Mouse (Mus musculus): ENCODE measurements around the gene Gm7075. TPM values are rescaled to one million over a fixed set of nuclear protein-coding genes. Genes with fewer than 3 reads are reported as not detected.

The Gm7075 gene
- polyA plus RNA-seq (2012; rRNA removed): not detected in 2 replicates

DNA sequence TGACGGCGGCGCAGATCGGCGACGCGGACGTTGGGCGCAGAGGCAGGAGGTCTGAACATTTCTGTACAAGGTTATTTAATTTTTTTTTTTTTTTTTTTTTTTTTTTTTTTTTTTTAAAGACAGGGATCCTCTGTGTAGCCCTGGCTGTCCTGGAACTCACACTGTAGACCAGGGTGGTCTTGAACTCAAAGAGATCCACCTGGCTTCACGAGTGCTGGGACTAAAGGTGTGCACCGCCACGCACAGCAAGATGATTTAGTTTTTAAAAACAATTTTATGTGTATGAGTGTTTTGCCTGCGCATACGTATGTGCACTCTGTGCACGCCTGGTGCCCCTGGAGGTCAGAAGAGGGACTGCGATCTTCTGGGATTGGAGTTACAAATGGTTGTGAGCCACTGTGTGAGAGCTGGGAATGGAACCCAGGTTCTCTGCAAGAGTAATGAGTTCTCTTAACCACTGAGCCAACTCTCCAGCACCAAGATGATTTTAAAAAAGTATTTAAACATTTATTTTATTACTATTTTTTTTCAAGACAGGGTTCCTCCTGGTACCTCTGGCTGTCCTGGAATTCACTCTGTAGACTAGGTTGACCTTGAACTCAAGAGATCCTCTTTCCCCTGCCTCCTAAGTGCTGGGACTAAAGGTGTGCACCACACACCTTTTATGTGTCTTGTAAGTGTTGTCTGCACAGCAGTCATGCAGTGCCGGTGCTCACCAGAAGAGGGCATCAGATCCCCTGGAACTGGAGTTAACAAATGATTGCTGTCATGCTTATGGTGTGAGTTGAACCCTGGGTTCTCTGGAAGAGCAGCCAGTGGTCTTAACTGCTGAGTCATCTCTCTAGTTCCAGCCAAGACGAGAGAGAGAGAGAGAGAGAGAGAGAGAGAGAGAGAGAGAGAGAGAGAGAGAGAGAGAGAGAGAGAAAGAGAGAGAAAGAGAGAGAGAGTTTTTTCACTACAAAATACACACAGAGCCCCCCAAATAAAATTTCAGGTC lies at the start of gene Gm7075:
Gm7075 (minus strand) TSS at position 51 of the 997 bp plus-strand sequence.

DNA sequence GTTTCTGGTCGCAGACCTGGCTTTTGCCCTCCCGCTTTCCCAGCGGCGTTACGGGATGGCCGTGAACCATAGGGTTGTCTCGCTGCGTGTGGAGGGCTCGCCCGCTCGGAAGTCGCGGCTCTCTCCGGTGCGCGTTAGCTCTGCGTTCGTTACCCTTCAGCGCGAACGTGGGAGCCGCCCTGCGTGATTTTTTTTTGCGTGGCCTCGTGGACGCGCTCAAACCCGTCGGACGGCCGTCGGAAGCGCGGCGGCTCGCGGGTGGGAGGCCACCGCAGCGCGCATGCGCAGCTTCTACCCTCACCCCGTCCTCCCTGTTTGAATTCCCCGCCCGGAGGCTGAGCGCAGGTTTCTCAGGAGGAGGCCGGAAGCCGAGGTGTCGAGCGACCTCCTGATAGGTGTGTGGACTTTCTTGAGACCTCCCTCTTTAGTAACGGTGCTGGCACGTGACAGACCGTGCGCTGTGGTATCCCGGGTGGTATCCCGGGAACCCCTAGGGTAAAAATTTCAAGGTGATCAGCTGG lies 8.3 kb upstream of the Gm7075 start, which contains the start of gene Ctnna3:
Ctnna3 (plus strand) TSS at position 314 of the 521 bp plus-strand sequence.

DNA sequence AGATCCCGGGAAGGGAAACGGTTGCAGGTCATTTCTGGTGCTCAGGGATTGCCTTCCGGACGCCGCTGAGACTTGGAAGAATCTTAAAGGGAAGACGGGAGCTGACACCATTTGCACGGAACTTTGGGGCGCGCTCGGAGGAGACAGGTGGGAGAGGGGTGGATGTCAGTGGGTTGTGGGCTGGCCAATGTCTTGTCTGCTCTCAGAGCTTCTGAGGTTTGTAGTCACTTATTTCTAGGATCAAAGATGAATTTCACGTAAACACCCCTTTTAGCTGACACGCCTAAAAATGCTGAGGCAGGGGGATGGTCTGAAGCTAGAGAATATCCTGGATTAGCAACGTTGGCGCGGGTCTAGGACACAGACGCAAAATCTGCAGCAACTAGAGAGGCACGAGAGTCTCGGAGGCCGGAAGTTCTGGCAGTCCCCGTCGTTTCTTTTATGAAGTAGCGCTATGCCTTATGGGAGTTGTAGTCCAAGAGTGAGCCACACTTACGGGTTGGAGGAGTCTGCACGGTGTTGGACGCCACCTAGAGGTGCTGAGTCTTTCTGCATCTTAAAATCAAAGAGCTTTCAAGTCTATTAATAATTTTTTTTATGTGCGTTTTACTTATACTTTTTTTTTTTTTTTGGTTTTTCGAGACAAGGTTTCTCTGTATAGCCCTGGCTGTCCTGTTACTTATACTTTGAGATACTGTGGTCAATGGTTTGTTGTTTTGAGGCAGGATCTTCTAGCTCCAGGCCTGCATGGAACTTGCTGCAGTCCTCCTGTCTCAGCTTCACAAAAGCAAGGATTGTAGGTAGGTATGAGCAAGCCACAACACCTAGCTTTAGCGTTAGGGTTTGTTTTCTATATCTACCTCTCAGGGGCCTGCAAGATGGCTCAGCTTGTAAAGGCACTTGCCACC lies 39.0 kb downstream of the Gm7075 start, which contains the start of gene Dnajc12:
Dnajc12 (plus strand) TSS at position 72 of the 908 bp plus-strand sequence.

DNA sequence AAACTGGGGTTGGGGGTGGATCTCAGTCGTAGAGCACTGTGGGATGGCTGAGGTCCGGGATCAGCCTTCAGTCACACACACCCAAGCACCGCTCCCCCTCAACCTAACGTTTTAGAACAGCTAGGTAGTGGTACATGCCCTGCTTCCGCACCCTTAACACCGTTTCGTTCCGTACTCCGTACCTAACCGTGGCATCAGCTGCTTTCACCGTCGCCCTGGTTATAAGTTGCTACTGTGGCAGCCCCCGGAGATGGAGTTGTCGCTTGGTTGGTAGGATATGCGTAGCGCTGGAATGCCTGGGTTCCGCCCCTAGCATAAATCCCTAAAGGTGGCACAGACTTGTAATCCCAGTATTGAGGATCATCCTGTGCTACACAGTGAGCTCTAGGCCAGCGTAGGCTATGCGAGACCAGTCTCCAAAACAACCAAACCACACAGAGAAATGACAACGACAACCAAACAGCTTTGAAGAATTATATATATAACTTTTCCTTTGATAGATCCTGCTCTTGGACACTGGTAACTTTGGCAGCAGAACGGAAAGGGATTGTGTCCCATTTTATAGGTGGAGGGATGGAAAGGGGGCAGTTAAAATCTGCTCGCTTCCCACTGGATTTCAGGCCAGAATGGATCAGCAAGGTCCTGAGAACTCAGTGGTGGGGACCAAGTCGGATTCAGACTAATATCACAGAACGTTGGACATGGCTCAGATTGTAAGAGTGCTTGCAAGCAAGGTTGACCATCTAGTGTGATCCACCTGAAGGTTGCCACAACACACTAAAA lies 39.9 kb downstream of the Gm7075 start, which contains the start of gene Sirt1:
Sirt1 (minus strand) TSS at position 207 of the 783 bp plus-strand sequence.

Other genes with a start within 250 kb of the Gm7075 start
- 0.02 and 0.06 TPM in 2 replicates for gene Mypn, start 217.8 kb downstream of the Gm7075 start, polyA plus RNA-seq (2012; rRNA removed)
- 15.6 and 17.1 TPM in 2 replicates for gene Herc4, start 178.0 kb downstream of the Gm7075 start, polyA plus RNA-seq (2012; rRNA removed)
- 8.3 and 8.5 TPM in 2 replicates for gene Sirt1, start 40.1 kb downstream of the Gm7075 start, polyA plus RNA-seq (2012; rRNA removed)
- gene Dnajc12, start 39.3 kb downstream of the Gm7075 start, polyA plus RNA-seq (2012; rRNA removed): 0.40 and 0.48 TPM in 2 replicates
- gene Ctnna3, start 8.3 kb upstream of the Gm7075 start, polyA plus RNA-seq (2012; rRNA removed): 0.25 and 0.50 TPM in 2 replicates